Mouse (Mus musculus) E14TG2a.4 (cell line): ENCODE results near the gene Dusp1.

Experiments used
- CTCF ChIP-seq: conservative IDR thresholded peaks from 2 replicates; pipeline ENCODE4 v1.5.1; 2014; ENCODE audit warnings: low read length
- NANOG ChIP-seq: IDR thresholded peaks from 2 replicates; pipeline ENCODE4 v1.6.1; 2014; ENCODE audit warnings: borderline replicate concordance, low read length, mixed read lengths

- TF ChIP-seq CTCF (no peak), NANOG (no peak)
Measured at GRCm38 (mm10) chr17:26611328-26611727, 49.4 kb upstream of the Dusp1 start.
